Mouse (Mus musculus): ENCODE measurements at regions not wholly inside any gene's neighbourhood (a gene's known extent, or its start where the extent isn't known, plus 50 kb on each side); places are given as distances from the start of the nearest gene placed in this dataset.

DNA sequence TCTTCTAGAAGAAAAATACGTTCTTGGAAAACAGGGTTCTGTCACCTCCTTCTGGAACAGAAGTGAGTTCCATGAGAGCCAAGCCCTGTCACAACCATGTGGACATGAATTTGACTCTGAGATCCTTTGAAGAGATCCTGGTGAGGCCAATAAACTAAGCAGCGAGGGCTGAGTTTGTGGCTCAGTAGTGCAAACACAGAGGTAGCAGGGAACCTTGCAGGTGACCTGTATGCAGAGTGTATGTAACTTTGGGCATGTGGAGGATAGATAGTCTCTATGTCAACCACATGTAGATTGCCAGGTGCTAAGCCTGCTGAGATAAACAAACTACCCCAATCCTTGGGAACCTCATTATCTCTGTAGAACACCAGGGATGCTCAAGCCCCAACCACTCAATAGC, 232.4 kb upstream of the Irx1 start:
- Histone ChIP-seq H3K27ac (no peak overlapping the region), H3K9ac (no peak overlapping the region), H3K27me3 (replicated peaks) (no peaks in the 10 kb centered on the region), H3K9me3 (no peaks in the 10 kb centered on the region), H3K4me2 (no peak overlapping the region), H3K4me1 (no peaks in the 10 kb centered on the region), H3K36me3 (no peaks in the 10 kb centered on the region), H3K4me3 (replicated peaks) (no peak overlapping the region)
- no peak for ATAC-seq (ENCODE audit: insufficient read depth, low FRiP score, low read depth)
- WGBS: 83% methylated on average over 2 of the region's 2 CpGs

DNA sequence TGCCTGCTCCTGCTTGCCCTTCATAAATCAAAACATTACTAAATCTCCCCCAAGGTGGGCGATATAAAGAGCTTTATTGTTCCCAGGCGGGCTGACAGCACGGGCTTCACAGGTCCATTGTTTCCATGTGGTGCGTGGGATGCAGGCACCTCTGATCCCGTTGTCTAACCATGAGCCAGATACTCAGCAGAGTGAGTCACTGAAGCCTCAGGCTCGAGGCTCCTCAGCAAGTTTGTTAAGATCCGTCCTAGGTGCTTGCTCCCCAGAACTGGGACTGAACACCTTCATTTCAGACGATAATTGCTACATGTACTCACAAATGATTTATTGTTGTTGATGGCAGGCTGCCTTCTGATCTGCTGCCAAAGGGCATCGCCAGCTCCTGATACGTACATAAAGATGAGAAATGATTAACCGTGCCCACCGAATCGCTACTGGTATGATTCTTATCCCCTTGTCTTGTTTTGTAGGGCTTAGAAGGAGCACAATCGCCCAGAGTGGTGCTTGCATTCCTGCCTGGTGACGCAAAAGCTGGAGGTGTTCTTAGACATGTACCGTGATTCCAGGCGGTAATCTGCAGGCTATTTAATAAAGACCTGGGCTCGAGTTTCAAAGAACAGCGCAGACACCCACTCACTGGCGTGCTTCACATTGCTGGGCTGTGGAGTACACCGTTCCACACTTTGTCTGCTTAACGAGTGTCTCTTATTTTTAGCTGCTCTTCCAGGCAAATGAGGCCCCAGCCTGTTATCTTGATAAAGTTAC, 235.0 kb upstream of the Irx1 start:
- Histone ChIP-seq H3K9me3 (no peaks in the 10 kb centered on the region), H3K9ac (no peak overlapping the region), H3K4me2 (no peak overlapping the region), H3K27ac (no peak overlapping the region), H3K27me3 (replicated peaks) (no peaks in the 10 kb centered on the region), H3K4me1 (no peaks in the 10 kb centered on the region), H3K4me3 (replicated peaks) (no peak overlapping the region), H3K36me3 (no peaks in the 10 kb centered on the region)
- WGBS: 57% methylated on average over 22 of the region's 22 CpGs
- ATAC-seq (ENCODE audit: insufficient read depth, low FRiP score, low read depth): peak; percentile 56; the same call in 1 of the 2 replicates

GRCm38 (mm10) chr13:72209518-72209917, 246.0 kb upstream of the Irx1 start:
- no peak for ATAC-seq (ENCODE audit: insufficient read depth, low FRiP score, low read depth)
- no peak overlapping the region for H3K9ac ChIP-seq
- no peaks in the 10 kb centered on the region for H3K4me1 ChIP-seq
- H3K4me3 ChIP-seq (replicated peaks): no peak overlapping the region
- H3K27me3 ChIP-seq (replicated peaks): no peaks in the 10 kb centered on the region
- no peak overlapping the region for H3K4me2 ChIP-seq
- 73% methylated on average over 5 of the region's 5 CpGs for WGBS
- no peaks in the 10 kb centered on the region for H3K9me3 ChIP-seq
- H3K27ac ChIP-seq: no peak overlapping the region
- H3K36me3 ChIP-seq: no peaks in the 10 kb centered on the region

GRCm38 (mm10) chr13:72209946-72210456, 246.5 kb upstream of the Irx1 start:
- Histone ChIP-seq H3K27me3 (replicated peaks) (no peaks in the 10 kb centered on the region), H3K4me2 (no peak overlapping the region), H3K9me3 (no peaks in the 10 kb centered on the region), H3K36me3 (no peaks in the 10 kb centered on the region), H3K4me3 (replicated peaks) (no peak overlapping the region), H3K4me1 (no peaks in the 10 kb centered on the region), H3K27ac (no peak overlapping the region), H3K9ac (no peak overlapping the region)
- 14% methylated on average over 10 of the region's 10 CpGs for WGBS
- ATAC-seq (ENCODE audit: insufficient read depth, low FRiP score, low read depth): no peak

DNA sequence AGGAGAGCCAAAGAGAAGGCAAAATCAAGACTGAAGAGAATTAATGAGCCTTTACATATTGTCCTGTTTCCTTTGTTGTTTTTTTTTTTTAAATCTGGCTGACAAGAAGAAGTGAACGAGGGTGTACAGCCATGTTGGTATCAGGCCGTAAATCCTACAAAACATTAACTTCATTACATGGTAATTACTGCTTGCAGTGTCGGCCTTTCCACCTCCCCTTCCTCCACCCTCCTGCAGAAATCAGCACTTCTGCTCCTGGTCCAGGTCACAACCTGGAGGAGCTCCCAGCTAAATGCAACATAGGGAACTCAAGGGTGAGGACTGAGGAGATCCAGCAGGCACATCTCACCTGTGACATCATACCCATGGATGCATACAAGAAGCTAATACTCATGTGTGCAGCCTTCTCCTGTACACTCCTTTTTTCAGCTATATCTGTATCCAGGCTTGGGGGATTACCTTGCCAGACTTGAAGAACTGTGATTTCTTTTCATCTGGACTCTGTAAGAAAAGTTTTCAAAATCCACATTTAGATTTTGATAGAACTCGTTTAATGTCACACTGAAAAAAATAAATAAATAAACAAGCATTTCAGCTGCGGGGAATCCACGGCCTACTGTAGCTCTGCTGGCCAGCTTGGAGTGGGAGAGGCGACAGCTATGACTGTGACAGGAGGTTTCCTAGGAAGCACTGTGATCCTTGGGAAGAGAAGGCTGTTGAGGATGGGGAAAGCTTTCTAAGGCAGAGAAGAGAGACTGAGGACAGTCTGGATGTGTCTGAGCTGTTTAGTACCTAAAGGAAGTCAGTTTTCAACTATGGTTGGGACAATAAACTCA, 247.2 kb upstream of the Irx1 start:
- H3K4me3 ChIP-seq (replicated peaks): no peak overlapping the region
- ATAC-seq (ENCODE audit: insufficient read depth, low FRiP score, low read depth): no peak
- no peak overlapping the region for H3K27ac ChIP-seq
- H3K9ac ChIP-seq: no peak overlapping the region
- H3K9me3 ChIP-seq: no peaks in the 10 kb centered on the region
- no peaks in the 10 kb centered on the region for H3K36me3 ChIP-seq
- WGBS: 60% methylated on average over 7 of the region's 7 CpGs
- H3K27me3 ChIP-seq (replicated peaks): no peaks in the 10 kb centered on the region
- no peak overlapping the region for H3K4me2 ChIP-seq
- no peaks in the 10 kb centered on the region for H3K4me1 ChIP-seq

DNA sequence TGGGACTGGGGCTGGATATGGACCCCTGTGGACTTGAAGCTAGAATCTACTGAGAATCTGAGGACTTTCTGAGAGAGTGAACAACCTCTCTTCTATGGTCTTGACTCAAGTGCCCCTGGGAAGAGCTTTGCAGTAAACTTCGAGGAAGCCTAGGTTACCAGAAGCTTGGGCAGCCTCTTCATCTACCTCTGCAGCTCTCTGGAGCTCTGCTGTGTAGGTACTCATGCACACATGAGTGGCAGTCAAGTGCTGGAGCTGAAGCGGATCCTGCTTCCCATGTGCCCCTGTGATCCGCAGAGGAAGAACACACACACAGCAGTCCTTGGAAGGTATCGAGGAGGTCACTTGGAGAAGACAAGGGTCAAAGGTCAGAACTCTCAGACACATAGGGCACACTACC, 248.2 kb upstream of the Irx1 start:
- no peaks in the 10 kb centered on the region for H3K4me1 ChIP-seq
- no peak overlapping the region for H3K9ac ChIP-seq
- H3K36me3 ChIP-seq: no peaks in the 10 kb centered on the region
- H3K27me3 ChIP-seq (replicated peaks): no peaks in the 10 kb centered on the region
- H3K4me2 ChIP-seq: no peak overlapping the region
- 77% methylated on average over 4 of the region's 4 CpGs for whole genome bisulfite sequencing
- H3K9me3 ChIP-seq: no peaks in the 10 kb centered on the region
- no peak overlapping the region for H3K27ac ChIP-seq
- no peak for ATAC-seq (ENCODE audit: insufficient read depth, low FRiP score, low read depth)
- no peak overlapping the region for H3K4me3 ChIP-seq (replicated peaks)

DNA sequence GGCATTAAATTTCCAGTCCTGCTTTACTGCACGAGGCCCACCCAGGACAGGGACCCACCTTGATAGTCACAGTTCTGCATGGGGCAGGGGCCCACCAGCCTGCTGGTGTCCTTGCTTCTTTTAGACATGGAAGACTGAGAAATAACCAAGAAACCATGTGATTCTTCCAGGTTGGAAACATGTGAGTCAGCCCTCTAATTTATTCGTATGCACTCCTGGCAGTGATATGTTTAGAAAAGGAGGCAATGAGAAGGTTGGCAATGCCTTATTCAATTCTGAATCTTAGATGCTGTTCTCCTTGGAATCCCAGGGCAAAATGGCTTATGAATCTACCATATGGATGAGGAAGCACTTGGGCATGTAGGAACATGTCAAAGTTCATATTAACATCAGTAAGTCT, 249.2 kb upstream of the Irx1 start:
- H3K27ac ChIP-seq: no peak overlapping the region
- no peaks in the 10 kb centered on the region for H3K4me1 ChIP-seq
- 75% methylated on average over 2 of the region's 2 CpGs for WGBS
- H3K27me3 ChIP-seq (replicated peaks): no peaks in the 10 kb centered on the region
- no peak overlapping the region for H3K4me3 ChIP-seq (replicated peaks)
- H3K9ac ChIP-seq: no peak overlapping the region
- no peaks in the 10 kb centered on the region for H3K9me3 ChIP-seq
- H3K4me2 ChIP-seq: no peak overlapping the region
- H3K36me3 ChIP-seq: no peaks in the 10 kb centered on the region
- ATAC-seq (ENCODE audit: insufficient read depth, low FRiP score, low read depth): no peak

DNA sequence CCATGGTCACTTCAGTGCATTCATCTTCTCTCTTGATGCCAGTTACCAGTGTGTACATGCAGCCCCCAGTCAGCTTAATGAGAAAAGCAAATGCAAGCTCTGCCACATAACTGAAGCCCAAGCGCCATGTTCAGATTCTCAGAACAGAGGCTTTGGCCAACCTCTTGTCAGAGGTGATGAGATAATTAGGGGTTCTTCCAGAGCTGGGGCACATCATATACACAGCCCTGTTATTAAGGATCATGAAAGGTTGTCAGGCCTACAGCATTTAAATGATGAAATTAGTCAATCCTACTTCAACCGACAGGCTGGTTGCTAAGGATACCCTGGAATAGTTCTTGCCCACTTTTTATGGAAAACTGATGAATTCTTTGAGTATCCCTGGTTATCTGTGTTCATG, 255.8 kb upstream of the Irx1 start:
- no peak for ATAC-seq (ENCODE audit: insufficient read depth, low FRiP score, low read depth)
- Histone ChIP-seq H3K27me3 (replicated peaks) (no peaks in the 10 kb centered on the region), H3K9me3 (no peaks in the 10 kb centered on the region), H3K9ac (no peak overlapping the region), H3K4me3 (replicated peaks) (no peak overlapping the region), H3K4me2 (no peak overlapping the region), H3K27ac (no peak overlapping the region), H3K36me3 (no peaks in the 10 kb centered on the region), H3K4me1 (no peaks in the 10 kb centered on the region)
- WGBS: 92% methylated on average over 2 of the region's 2 CpGs

DNA sequence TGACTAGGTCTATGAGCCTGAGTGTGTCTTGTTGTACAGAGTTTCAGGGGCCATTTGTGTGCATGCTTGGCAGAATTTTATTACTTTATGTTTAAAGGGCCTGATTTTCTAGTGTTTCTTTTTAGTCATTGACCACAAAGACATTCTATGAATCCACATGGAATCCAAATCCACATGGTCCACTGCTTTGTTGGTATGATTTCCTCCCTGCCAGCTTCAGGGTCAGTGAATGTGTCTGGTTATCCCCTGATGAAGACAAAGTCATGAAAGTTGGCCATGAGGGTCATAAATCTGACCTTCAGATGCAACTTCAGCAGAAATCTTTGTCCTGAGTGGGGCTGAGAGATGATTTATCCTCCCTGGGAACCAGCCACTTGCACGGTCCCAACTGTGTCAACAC, 263.6 kb upstream of the Irx1 start:
- no peak overlapping the region for H3K9ac ChIP-seq
- no peaks in the 10 kb centered on the region for H3K36me3 ChIP-seq
- 83% methylated on average over 1 of the region's 1 CpGs for WGBS
- H3K9me3 ChIP-seq: no peaks in the 10 kb centered on the region
- H3K4me3 ChIP-seq (replicated peaks): no peak overlapping the region
- no peaks in the 10 kb centered on the region for H3K4me1 ChIP-seq
- H3K27me3 ChIP-seq (replicated peaks): no peaks in the 10 kb centered on the region
- no peak for ATAC-seq (ENCODE audit: insufficient read depth, low FRiP score, low read depth)
- no peak overlapping the region for H3K27ac ChIP-seq
- H3K4me2 ChIP-seq: no peak overlapping the region

DNA sequence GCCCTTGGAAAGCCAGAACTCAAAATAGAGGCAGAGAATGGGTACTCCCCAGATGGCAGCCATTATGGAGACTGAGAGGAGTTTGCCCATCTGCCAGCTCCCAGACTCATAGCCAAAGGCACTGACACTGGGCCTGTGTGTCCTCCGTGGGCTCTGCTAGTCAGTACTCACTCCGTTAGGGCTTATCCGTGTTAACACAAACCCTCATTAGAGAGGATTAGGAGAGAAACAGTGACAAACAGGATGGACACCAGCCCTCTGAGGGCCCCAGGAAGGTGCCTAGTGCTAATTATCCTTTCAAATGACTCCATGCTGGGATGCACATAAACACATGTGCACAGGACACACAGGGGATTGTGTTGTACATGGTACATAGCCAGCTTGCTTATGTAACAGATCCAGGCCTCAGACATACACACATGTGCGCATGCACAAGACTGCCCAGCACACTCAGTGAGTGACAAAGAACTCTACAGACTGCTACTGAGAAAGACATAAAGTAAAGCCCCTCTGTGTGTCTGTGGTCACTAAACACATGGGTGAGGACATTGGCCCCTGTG, 267.6 kb upstream of the Irx1 start:
- ATAC-seq (ENCODE audit: insufficient read depth, low FRiP score, low read depth): no peak
- Histone ChIP-seq H3K27me3 (replicated peaks) (no peaks in the 10 kb centered on the region), H3K4me1 (no peaks in the 10 kb centered on the region), H3K36me3 (no peaks in the 10 kb centered on the region), H3K9me3 (no peaks in the 10 kb centered on the region), H3K4me2 (no peak overlapping the region), H3K27ac (no peak overlapping the region), H3K4me3 (replicated peaks) (no peak overlapping the region), H3K9ac (no peak overlapping the region)
- WGBS: 77% methylated on average over 4 of the region's 4 CpGs

GRCm38 (mm10) chr13:72232080-72232479, 268.6 kb upstream of the Irx1 start:
- Histone ChIP-seq H3K36me3 (no peaks in the 10 kb centered on the region), H3K4me2 (no peak overlapping the region), H3K9ac (no peak overlapping the region), H3K27ac (no peak overlapping the region), H3K9me3 (no peaks in the 10 kb centered on the region), H3K27me3 (replicated peaks) (no peaks in the 10 kb centered on the region), H3K4me1 (no peaks in the 10 kb centered on the region), H3K4me3 (replicated peaks) (no peak overlapping the region)
- ATAC-seq (ENCODE audit: insufficient read depth, low FRiP score, low read depth): no peak

DNA sequence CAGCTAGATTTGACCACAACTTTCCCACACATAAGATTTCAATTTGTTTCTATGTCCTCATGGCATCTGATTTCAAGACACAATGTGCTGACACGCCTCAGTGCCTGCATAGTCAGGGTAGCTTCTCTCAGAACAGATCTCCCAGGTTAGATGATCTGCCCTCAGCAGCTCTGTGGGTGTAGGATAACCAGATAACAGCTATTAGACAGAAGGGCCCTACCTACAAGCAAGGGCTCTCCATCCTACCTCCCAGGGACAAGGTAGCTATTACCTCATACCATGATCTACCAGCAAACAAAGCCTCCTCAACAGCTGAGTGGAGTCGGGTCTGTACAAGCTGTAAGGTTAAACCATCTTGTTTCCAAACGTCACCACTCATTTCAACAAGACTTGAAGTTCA, 278.4 kb upstream of the Irx1 start:
- ATAC-seq (ENCODE audit: insufficient read depth, low FRiP score, low read depth): no peak
- Histone ChIP-seq H3K4me2 (no peak overlapping the region), H3K4me1 (no peaks in the 10 kb centered on the region), H3K9me3 (no peaks in the 10 kb centered on the region), H3K36me3 (no peaks in the 10 kb centered on the region), H3K27me3 (replicated peaks) (no peaks in the 10 kb centered on the region), H3K4me3 (replicated peaks) (no peak overlapping the region), H3K27ac (no peak overlapping the region), H3K9ac (no peak overlapping the region)
- WGBS: 65% methylated on average over 3 of the region's 3 CpGs

Data from stomach, embryonic 15.5 days (tissue).